Mouse (Mus musculus) liver, adult 2 months (tissue): ENCODE results near the gene Prickle4. TPM values are rescaled to one million over a fixed set of nuclear protein-coding genes. Genes with fewer than 3 reads are reported as not detected.

ENCODE experiments used
- DNase-seq: peaks from one replicate; pipeline ENCODE4 v3.0.0-alpha.2; 2011; ENCODE audit warnings: low read depth, low spot score; ENCODE audit errors: extremely low read depth
- H3K27ac ChIP-seq: fragments of 200-500 bp; replicated peaks from 2 replicates; pipeline ENCODE4 v1.5.1; 2012; ENCODE audit warnings: low read depth, mild to moderate bottlenecking, control low read depth, inconsistent platforms, low read length; ENCODE audit not compliant: insufficient read depth
- H3K27me3 ChIP-seq: fragments of 200-500 bp; 2 replicates; pipeline ENCODE4 v1.6.1; 2012; ENCODE audit warnings: mild to moderate bottlenecking, moderate library complexity, low read length, inconsistent platforms; ENCODE audit not compliant: control insufficient read depth, insufficient read depth
- H3K36me3 ChIP-seq: fragments of 200-500 bp; 2 replicates; pipeline ENCODE4 v1.6.1; 2012; ENCODE audit warnings: low read length, inconsistent platforms; ENCODE audit not compliant: control insufficient read depth, insufficient read depth
- H3K4me1 ChIP-seq: fragments of 200-500 bp; 2 replicates; pipeline ENCODE4 v1.6.1; 2011; ENCODE audit warnings: low read length; ENCODE audit not compliant: control insufficient read depth, insufficient read depth
- H3K4me3 ChIP-seq: fragments of 200-500 bp; 2 replicates; pipeline ENCODE4 v1.5.1; 2011; ENCODE audit warnings: low read depth, mild to moderate bottlenecking, control low read depth, low read length, moderate library complexity; ENCODE audit not compliant: insufficient read depth
- H3K79me2 ChIP-seq: fragments of 200-500 bp; 2 replicates; pipeline ENCODE4 v1.6.1; 2012; ENCODE audit warnings: inconsistent platforms, mild to moderate bottlenecking, low read length, moderate library complexity; ENCODE audit not compliant: control insufficient read depth, insufficient read depth
- H3K9ac ChIP-seq: fragments of 200-500 bp; 2 replicates; pipeline ENCODE4 v1.6.1; 2012; ENCODE audit warnings: low read depth, mild to moderate bottlenecking, control low read depth, inconsistent platforms, low read length
- CTCF ChIP-seq: fragments of 200-500 bp; IDR thresholded peaks from 2 replicates; pipeline ENCODE4 v1.5.1; 2011; ENCODE audit warnings: low read depth, low read length, control low read depth
- POLR2A ChIP-seq: fragments of 200-500 bp; IDR thresholded peaks from 2 replicates; pipeline ENCODE4 v1.6.1; 2011; ENCODE audit warnings: low read length, control low read depth; ENCODE audit not compliant: insufficient read depth; ENCODE audit errors: extremely low read depth
- WGBS: fragments of 180-500 bp; shearing (Covaris S2); methylation state at CpG from one replicate; pipeline ENCODE4 v1.1.7; 2018; 5-methylcytosine and 5-hydroxymethylcytosine counted together
- polyA plus RNA-seq: library from polyadenylated mRNA; depleted of rRNA; stranded (reverse); fragments of >200 nt; gene quantifications from 2 replicates; pipeline ENCODE4 v1.2.3, GENCODE M21; 2012
- total RNA-seq: library from RNA; depleted of rRNA; stranded (reverse); fragments of >200 nt; gene quantifications from 2 replicates; pipeline ENCODE4 v1.2.3, GENCODE M21; 2014

Prickle4 gene
- total and polyA plus RNA-seq, 2 experiments: 2.0 to 9.9 TPM

GRCm38 (mm10) chr17:47701793-47702192 lies 7.3 kb upstream of the Prickle4 start:
- WGBS: 92% methylated on average over 9 of the region's 9 CpGs
- Histone ChIP-seq H3K27me3 (no peaks in the 10 kb centered on the region), H3K4me3 (no peak overlapping the region), H3K36me3 (peaks cover 2% of the 10 kb centered on the region; the same call in 1 of the 2 replicates), H3K27ac (no peak overlapping the region), H3K4me1 (no peaks in the 10 kb centered on the region), H3K9ac (no peak overlapping the region), H3K79me2 (no peaks in the 10 kb centered on the region)
- no peak for DNase-seq
- TF ChIP-seq CTCF: no peak
- TF ChIP-seq POLR2A: no peak

DNA sequence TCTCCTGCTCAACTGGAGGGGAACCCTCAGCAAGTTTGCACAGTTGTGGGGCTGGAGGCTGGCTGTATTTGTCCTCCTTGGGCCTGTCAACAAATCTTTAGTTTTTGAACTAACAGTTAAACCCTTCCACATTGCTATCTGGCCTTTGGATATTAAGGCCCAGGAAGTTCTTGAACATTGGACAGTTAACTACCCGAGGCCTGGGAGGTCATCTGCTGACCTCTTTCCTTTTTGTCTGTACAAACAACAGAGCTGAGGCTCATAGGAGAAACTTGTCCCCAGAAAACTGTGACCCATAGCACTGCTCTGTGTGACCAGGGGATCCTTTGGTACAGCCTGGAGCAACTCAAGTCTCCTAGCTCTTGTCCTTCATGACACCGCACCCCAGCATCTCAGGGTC lies 4.5 kb upstream of the Prickle4 start:
- no peaks in the 10 kb centered on the region for H3K27me3 ChIP-seq
- peaks cover 2% of the 10 kb centered on the region; the same call in 1 of the 2 replicates for H3K36me3 ChIP-seq
- no peak overlapping the region for H3K27ac ChIP-seq
- no peaks in the 10 kb centered on the region; the same call in 1 of the 2 replicates for H3K79me2 ChIP-seq
- H3K9ac ChIP-seq: no peak overlapping the region
- no peak overlapping the region for H3K4me3 ChIP-seq
- 54% methylated on average over 2 of the region's 2 CpGs for WGBS
- peaks cover 5% of the 10 kb centered on the region for H3K4me1 ChIP-seq
- TF ChIP-seq CTCF: no peak
- TF ChIP-seq POLR2A: no peak
- peak; percentile 27 for DNase-seq

DNA sequence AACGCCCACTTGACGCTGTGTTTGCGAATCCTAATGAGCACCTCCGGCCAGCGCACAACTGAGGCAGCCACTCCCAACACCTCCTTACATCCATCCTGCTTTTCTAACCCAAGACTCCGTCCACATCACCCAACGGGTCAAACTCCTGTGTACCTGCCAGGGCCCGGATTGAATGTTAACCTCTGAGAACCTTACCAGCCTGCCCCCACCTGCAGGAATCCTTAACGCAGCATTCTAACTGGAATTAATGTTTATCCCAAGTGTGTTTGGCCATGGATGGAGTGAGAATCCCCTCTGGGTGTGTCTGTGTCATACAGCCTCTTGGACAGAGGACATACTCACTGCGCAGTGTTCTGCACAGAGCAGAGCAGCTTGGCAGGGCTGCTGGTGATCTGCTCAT lies 3.6 kb upstream of the Prickle4 start:
- Histone ChIP-seq H3K9ac (no peak overlapping the region), H3K36me3 (peaks cover 2% of the 10 kb centered on the region; the same call in 1 of the 2 replicates), H3K4me1 (peaks cover 6% of the 10 kb centered on the region), H3K4me3 (no peak overlapping the region), H3K27ac (no peak overlapping the region), H3K27me3 (no peaks in the 10 kb centered on the region), H3K79me2 (no peaks in the 10 kb centered on the region; the same call in 1 of the 2 replicates)
- no peak for TF ChIP-seq CTCF
- TF ChIP-seq POLR2A: no peak
- 80% methylated on average over 10 of the region's 10 CpGs for WGBS
- DNase-seq: no peak

DNA sequence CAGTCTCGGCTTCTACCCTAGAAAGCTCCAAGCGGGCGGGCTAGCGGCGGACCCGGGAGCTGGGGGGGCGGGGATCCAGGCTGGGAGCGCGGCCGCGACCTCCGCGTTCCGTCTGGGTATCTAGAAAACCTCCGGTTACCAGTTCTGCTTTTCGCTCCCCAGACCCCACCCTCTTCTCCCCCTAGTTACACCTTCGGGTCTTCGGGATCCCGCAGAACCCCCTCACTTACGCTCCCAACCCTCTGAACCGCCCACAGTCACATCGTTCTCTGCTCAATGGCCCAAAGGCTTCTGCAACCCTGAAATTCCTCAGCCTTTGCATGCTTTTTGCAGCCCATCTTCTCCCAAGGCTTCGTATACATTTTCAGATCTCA lies 788 bp upstream of the Prickle4 start:
- H3K27ac ChIP-seq: 0 out of 2 replicates have a peak overlapping the region, but pooled peaks have one; percentile 5
- no peaks in the 10 kb centered on the region for H3K27me3 ChIP-seq
- no peak for DNase-seq
- no peaks in the 10 kb centered on the region; the same call in 1 of the 2 replicates for H3K79me2 ChIP-seq
- peak overlapping the region; percentile 72 for H3K4me3 ChIP-seq
- peak overlapping the region; percentile 88 for H3K9ac ChIP-seq
- under 1% methylated on average over 23 of the region's 23 CpGs for WGBS
- H3K4me1 ChIP-seq: peaks cover 6% of the 10 kb centered on the region
- H3K36me3 ChIP-seq: no peaks in the 10 kb centered on the region
- TF ChIP-seq CTCF (no peak), POLR2A (no peak)

- no peaks in the 10 kb centered on the region for H3K27me3 ChIP-seq
- WGBS: 2% methylated on average over 3 of the region's 3 CpGs
- H3K79me2 ChIP-seq: no peaks in the 10 kb centered on the region; the same call in 1 of the 2 replicates
- H3K4me1 ChIP-seq: peaks cover 6% of the 10 kb centered on the region
- peak within 1 kb of the TSS; percentile 88 for H3K9ac ChIP-seq
- H3K27ac ChIP-seq: peak within 1 kb of the TSS; percentile 81
- H3K4me3 ChIP-seq: peak within 1 kb of the TSS; percentile 72
- no peaks in the 10 kb centered on the region for H3K36me3 ChIP-seq
- no peak for DNase-seq
- TF ChIP-seq POLR2A (no peak), CTCF (no peak)
Observed at GRCm38 (mm10) chr17:47694442-47694502, 264 bp downstream of the Prickle4 start, which contains the start of gene Gm21981. Gm21981 (minus strand) TSS chr17:47694455.

DNA sequence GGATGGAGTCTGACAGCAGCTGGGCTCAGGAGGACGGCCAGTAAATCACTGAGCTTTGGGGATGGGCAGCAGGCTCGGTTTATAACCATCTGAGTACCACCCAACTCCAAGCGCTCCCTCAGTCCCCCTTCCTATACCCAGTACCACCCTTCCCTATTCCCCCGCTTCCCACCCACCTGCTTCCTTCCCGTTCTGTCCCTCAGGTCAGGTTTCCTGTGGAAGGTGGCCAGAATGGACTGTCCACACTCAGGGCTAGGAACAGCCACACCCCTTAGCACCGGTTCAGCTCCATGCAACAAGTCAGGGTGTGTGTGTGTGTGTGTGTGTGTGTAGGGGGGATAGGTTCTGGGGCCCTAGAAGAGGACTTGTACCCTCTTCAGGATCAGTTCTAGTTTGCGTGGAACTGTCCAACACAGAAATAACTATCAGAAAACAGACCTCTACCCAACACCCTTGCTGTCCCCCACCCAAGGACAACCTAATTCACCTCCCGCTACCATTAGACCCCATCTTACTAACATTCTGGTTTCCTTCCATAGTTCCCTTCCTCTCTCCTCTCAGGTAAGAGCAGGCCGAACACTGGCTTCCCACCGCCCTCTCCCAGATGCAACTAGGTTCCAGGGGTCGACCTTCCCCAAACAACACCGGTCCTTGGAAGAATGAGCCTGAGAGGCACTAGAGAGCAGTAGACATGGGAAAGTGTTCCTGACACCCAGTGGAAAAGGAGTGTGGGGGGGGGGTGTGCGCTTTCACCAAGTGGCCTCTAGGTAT lies 680 bp downstream of the Prickle4 start:
- no peaks in the 10 kb centered on the region for H3K27me3 ChIP-seq
- no peaks in the 10 kb centered on the region for H3K36me3 ChIP-seq
- no peak for DNase-seq
- TF ChIP-seq CTCF: no peak
- TF ChIP-seq POLR2A: no peak
- peaks cover 6% of the 10 kb centered on the region for H3K4me1 ChIP-seq
- peak overlapping the region; percentile 80 for H3K9ac ChIP-seq
- peak overlapping the region; percentile 81 for H3K27ac ChIP-seq
- WGBS: 58% methylated on average over 13 of the region's 13 CpGs
- peak overlapping the region; percentile 72 for H3K4me3 ChIP-seq
- no peaks in the 10 kb centered on the region; the same call in 1 of the 2 replicates for H3K79me2 ChIP-seq
